Mouse (Mus musculus) forebrain, embryonic 16.5 days (tissue): ENCODE measurements around the gene Emc10. TPM values are rescaled to one million over a fixed set of nuclear protein-coding genes. Genes with fewer than 3 reads are reported as not detected.
A peak's percentile ranks its signal among the peaks of the same experiment; 100 is the strongest.

Experiments used
- ATAC-seq: fragments of 200-750 bp; cut with Nextera tagmentation; 2 replicates; pipeline ENCODE4 v1.8.0; 2017; ENCODE audit warnings: mild to moderate bottlenecking, moderate library complexity
- H3K27ac ChIP-seq: fragments of 300-500 bp; sonication (generic); 2 replicates; pipeline ENCODE4 v1.5.1; 2014; ENCODE audit warnings: low read length, control low read depth
- H3K27me3 ChIP-seq: fragments of 300-500 bp; sonication (generic); replicated peaks from 2 replicates; pipeline ENCODE4 v1.6.1; 2014; ENCODE audit warnings: low read length; ENCODE audit not compliant: control insufficient read depth, insufficient read depth
- H3K36me3 ChIP-seq: fragments of 300-500 bp; sonication (generic); 2 replicates; pipeline ENCODE4 v1.6.1; 2014; ENCODE audit not compliant: control insufficient read depth, insufficient read depth
- H3K4me1 ChIP-seq: fragments of 300-500 bp; sonication (generic); replicated peaks from 2 replicates; pipeline ENCODE4 v1.6.1; 2014; ENCODE audit warnings: low read length; ENCODE audit not compliant: control insufficient read depth, insufficient read depth
- H3K4me2 ChIP-seq: fragments of 300-500 bp; sonication (generic); 2 replicates; pipeline ENCODE4 v1.6.1; 2014; ENCODE audit warnings: mild to moderate bottlenecking, low read length, control low read depth
- H3K4me3 ChIP-seq: fragments of 300-500 bp; sonication (generic); replicated peaks from 2 replicates; pipeline ENCODE4 v1.5.1; 2014; ENCODE audit warnings: mild to moderate bottlenecking, low read length, control low read depth
- H3K9ac ChIP-seq: fragments of 300-500 bp; sonication (generic); replicated peaks from 2 replicates; pipeline ENCODE4 v1.6.1; 2014; ENCODE audit warnings: low read depth, low read length, control low read depth
- H3K9me3 ChIP-seq: fragments of 300-500 bp; sonication (generic); 2 replicates; pipeline ENCODE4 v1.6.1; 2016; ENCODE audit warnings: low read length; ENCODE audit not compliant: control insufficient read depth
- WGBS: fragments of 180-500 bp; shearing (Covaris S2); extraction: QIAGEN DNeasy Blood & Tissue Kit; methylation state at CpG from one replicate; pipeline ENCODE4 v1.1.7; 2014; 5-methylcytosine and 5-hydroxymethylcytosine counted together
- polyA plus RNA-seq: library from polyadenylated mRNA; unstranded; fragments of >200 nt; fragmentation: Nextera tagmentation; extraction: Ambion mirVana; gene quantifications from 2 replicates; pipeline ENCODE4 v1.2.1, GENCODE M21; 2015

Emc10 gene
- polyA plus RNA-seq, 1 experiment from 2014 or later = 127 TPM

- 0 out of 2 replicates have a peak, but pooled peaks cover 2% of the 10 kb centered on the region for H3K27me3 ChIP-seq
- no peak for ATAC-seq
- no peak overlapping the region for H3K4me3 ChIP-seq
- no peak overlapping the region for H3K27ac ChIP-seq
- H3K9ac ChIP-seq = no peak overlapping the region
- H3K9me3 ChIP-seq = no peaks in the 10 kb centered on the region
- H3K4me1 ChIP-seq = no peaks in the 10 kb centered on the region
- H3K36me3 ChIP-seq = no peaks in the 10 kb centered on the region
- H3K4me2 ChIP-seq = no peak overlapping the region
These were observed 11.2 kb upstream of the Emc10 start for GRCm38 (mm10) chr7:44507491-44507890.

- Histone ChIP-seq H3K4me2 (no peak overlapping the region), H3K9ac (no peak overlapping the region), H3K9me3 (no peaks in the 10 kb centered on the region), H3K4me3 (no peak overlapping the region), H3K36me3 (no peaks in the 10 kb centered on the region), H3K27me3 (no peaks in the 10 kb centered on the region; the same call in 1 of the 2 replicates), H3K27ac (no peak overlapping the region), H3K4me1 (peaks cover 8% of the 10 kb centered on the region)
- 39% methylated on average over 5 of the region's 5 CpGs for WGBS
- peak; percentile 51; the same call in 1 of the 2 replicates for ATAC-seq
These were observed 5.3 kb upstream of the Emc10 start for GRCm38 (mm10) chr7:44501563-44502115.

GRCm38 (mm10) chr7:44500046-44500445, 3.7 kb upstream of the Emc10 start:
- no peaks in the 10 kb centered on the region for H3K36me3 ChIP-seq
- WGBS = 58% methylated on average over 15 of the region's 20 CpGs
- no peak overlapping the region for H3K27ac ChIP-seq
- no peak overlapping the region for H3K9ac ChIP-seq
- H3K9me3 ChIP-seq = no peaks in the 10 kb centered on the region
- H3K4me2 ChIP-seq = no peak overlapping the region
- H3K27me3 ChIP-seq = no peaks in the 10 kb centered on the region; the same call in 1 of the 2 replicates
- no peak overlapping the region for H3K4me3 ChIP-seq
- ATAC-seq = no peak
- peaks cover 16% of the 10 kb centered on the region for H3K4me1 ChIP-seq

DNA sequence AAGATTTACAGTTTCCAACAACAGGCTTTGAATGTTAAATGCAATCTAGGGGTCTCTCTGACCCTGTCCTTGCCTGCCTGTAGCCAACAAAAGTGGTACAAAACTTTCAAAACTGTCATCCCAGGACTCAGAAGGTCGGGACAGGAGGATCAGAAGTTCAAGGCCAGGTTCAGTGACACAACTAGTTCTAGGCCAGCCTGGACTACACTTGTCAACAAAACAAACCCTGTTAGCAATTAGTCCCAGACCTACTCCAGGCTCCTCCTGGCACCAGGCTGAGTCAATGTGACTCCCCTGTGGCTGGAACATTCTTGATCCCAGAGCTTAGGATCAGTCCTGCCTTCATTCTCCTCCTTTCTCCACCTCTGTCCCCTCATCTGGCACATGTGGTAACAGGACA, 2.6 kb upstream of the Emc10 start:
- H3K4me3 ChIP-seq = no peak overlapping the region
- 88% methylated on average over 1 of the region's 1 CpGs for WGBS
- no peaks in the 10 kb centered on the region; the same call in 1 of the 2 replicates for H3K27me3 ChIP-seq
- H3K27ac ChIP-seq = no peak overlapping the region
- H3K4me1 ChIP-seq = peaks cover 24% of the 10 kb centered on the region
- no peaks in the 10 kb centered on the region for H3K36me3 ChIP-seq
- no peak overlapping the region for H3K9ac ChIP-seq
- H3K9me3 ChIP-seq = no peaks in the 10 kb centered on the region
- H3K4me2 ChIP-seq = no peak overlapping the region
- no peak for ATAC-seq

- H3K9me3 ChIP-seq = no peaks in the 10 kb centered on the region
- no peak overlapping the region for H3K27ac ChIP-seq
- peaks cover 24% of the 10 kb centered on the region for H3K4me1 ChIP-seq
- ATAC-seq = no peak
- no peaks in the 10 kb centered on the region; the same call in 1 of the 2 replicates for H3K27me3 ChIP-seq
- H3K36me3 ChIP-seq = no peaks in the 10 kb centered on the region; the same call in 1 of the 2 replicates
- peak overlapping the region; percentile 87 for H3K4me3 ChIP-seq
- peak overlapping the region; percentile 93 for H3K4me2 ChIP-seq
- peak overlapping the region; percentile 97 for H3K9ac ChIP-seq
- WGBS = 92% methylated on average over 10 of the region's 10 CpGs
These were observed 1.2 kb upstream of the Emc10 start for GRCm38 (mm10) chr7:44497361-44498055.

DNA sequence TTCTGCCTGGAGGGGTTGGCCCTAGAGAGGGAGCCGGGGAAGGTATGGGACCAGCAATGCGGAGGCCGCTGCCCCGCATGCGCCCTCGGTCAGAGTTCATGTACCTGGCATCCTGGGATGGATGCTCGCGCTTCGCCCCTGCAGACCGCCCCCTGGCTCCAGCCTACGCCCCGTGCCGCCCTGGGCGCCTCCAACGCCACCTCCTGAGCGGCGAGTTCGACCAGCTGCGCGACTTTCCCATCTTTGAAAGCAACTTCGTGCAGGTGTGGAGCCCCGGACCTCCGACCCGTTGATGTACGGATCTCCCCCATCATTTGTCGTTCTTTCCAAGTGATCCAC, 411 bp upstream of the Emc10 start:
- peak overlapping the region; percentile 88 for H3K27ac ChIP-seq
- no peaks in the 10 kb centered on the region; the same call in 1 of the 2 replicates for H3K36me3 ChIP-seq
- no peak for ATAC-seq
- H3K27me3 ChIP-seq = no peaks in the 10 kb centered on the region; the same call in 1 of the 2 replicates
- no peaks in the 10 kb centered on the region for H3K9me3 ChIP-seq
- H3K4me1 ChIP-seq = peaks cover 24% of the 10 kb centered on the region
- H3K4me2 ChIP-seq = peak overlapping the region; percentile 93
- H3K9ac ChIP-seq = peak overlapping the region; percentile 97
- WGBS = under 1% methylated on average over 26 of the region's 26 CpGs
- peak overlapping the region; percentile 87 for H3K4me3 ChIP-seq

GRCm38 (mm10) chr7:44495086-44495485, 1.2 kb downstream of the Emc10 start:
- Histone ChIP-seq H3K4me1 (peaks cover 24% of the 10 kb centered on the region), H3K27ac (no peak overlapping the region), H3K27me3 (no peaks in the 10 kb centered on the region; the same call in 1 of the 2 replicates), H3K9ac (peak overlapping the region; percentile 96), H3K4me3 (peak overlapping the region; percentile 87; the same call in 1 of the 2 replicates), H3K9me3 (no peaks in the 10 kb centered on the region), H3K36me3 (peaks cover 15% of the 10 kb centered on the region), H3K4me2 (peak overlapping the region; percentile 75)
- ATAC-seq = no peak
- 75% methylated on average over 7 of the region's 7 CpGs for WGBS

- 92% methylated on average over 12 of the region's 12 CpGs for WGBS
- no peak for ATAC-seq
- no peaks in the 10 kb centered on the region; the same call in 1 of the 2 replicates for H3K27me3 ChIP-seq
These were observed 1.6 kb downstream of the Emc10 start for GRCm38 (mm10) chr7:44494681-44495080.

DNA sequence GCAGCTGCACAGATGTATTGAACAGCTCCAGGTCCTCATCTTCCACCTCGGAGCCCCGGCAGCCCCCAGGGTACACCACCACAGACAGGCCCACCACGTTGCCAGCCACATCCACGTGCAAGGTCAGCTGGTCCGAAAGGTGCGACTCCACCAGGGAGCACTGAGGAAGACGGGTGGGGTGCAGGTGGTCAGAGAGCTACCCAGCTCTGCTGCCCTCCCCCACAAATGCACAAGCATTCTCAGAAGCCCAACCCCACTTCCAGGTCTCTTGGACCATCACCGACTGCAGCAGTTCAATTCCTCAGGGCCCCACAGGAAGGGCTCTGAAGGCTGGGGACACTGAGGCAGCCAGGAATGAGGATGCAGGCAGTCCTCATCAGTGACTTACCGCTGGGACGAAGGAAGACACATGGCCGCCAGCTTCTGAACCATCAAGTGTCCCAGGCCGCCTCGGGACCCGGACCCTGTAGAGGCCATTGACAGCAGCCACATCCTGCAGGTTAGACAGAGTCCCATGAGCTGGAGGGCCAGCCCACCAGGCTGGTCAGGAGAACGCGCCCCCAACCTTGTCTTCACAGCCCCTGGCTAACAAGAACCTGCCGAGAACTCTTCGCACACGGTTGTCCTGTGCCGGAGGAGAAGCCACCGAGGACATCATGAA, 4.0 kb downstream of the Emc10 start:
- Histone ChIP-seq H3K36me3 (peaks cover 16% of the 10 kb centered on the region), H3K4me3 (no peak overlapping the region), H3K27ac (no peak overlapping the region), H3K9me3 (no peaks in the 10 kb centered on the region), H3K4me1 (peaks cover 21% of the 10 kb centered on the region), H3K4me2 (no peak overlapping the region), H3K9ac (no peak overlapping the region), H3K27me3 (no peaks in the 10 kb centered on the region)
- WGBS = 95% methylated on average over 21 of the region's 21 CpGs
- no peak for ATAC-seq

More at GRCm38 (mm10) chr7:44494681-44495080, 1.6 kb downstream of the Emc10 start:
- no peak overlapping the region for H3K4me2 ChIP-seq
- H3K27ac ChIP-seq = no peak overlapping the region
- no peak overlapping the region for H3K4me3 ChIP-seq
- H3K9me3 ChIP-seq = no peaks in the 10 kb centered on the region
- H3K4me1 ChIP-seq = peaks cover 24% of the 10 kb centered on the region
- no peak overlapping the region for H3K9ac ChIP-seq
- peaks cover 16% of the 10 kb centered on the region for H3K36me3 ChIP-seq
